Mouse (Mus musculus) liver, adult 2 months (tissue): Measurements from ENCODE around the gene Med1. TPM values are rescaled to one million over a fixed set of nuclear protein-coding genes. Genes with fewer than 3 reads are reported as not detected.
"Not testable (repeated sequence)": the region's sequence is repeated elsewhere in the genome, so short reads cannot be mapped to it uniquely, and the experiment has no call there.

Source experiments
- DNase-seq: peaks from one replicate; pipeline ENCODE4 v3.0.0-alpha.2; 2011; ENCODE audit warnings: low read depth, low spot score; ENCODE audit errors: extremely low read depth
- H3K27ac ChIP-seq: fragments of 200-500 bp; replicated peaks from 2 replicates; pipeline ENCODE4 v1.5.1; 2012; ENCODE audit warnings: low read depth, mild to moderate bottlenecking, control low read depth, inconsistent platforms, low read length; ENCODE audit not compliant: insufficient read depth
- H3K27me3 ChIP-seq: fragments of 200-500 bp; 2 replicates; pipeline ENCODE4 v1.6.1; 2012; ENCODE audit warnings: mild to moderate bottlenecking, moderate library complexity, low read length, inconsistent platforms; ENCODE audit not compliant: control insufficient read depth, insufficient read depth
- H3K36me3 ChIP-seq: fragments of 200-500 bp; 2 replicates; pipeline ENCODE4 v1.6.1; 2012; ENCODE audit warnings: low read length, inconsistent platforms; ENCODE audit not compliant: control insufficient read depth, insufficient read depth
- H3K4me1 ChIP-seq: fragments of 200-500 bp; 2 replicates; pipeline ENCODE4 v1.6.1; 2011; ENCODE audit warnings: low read length; ENCODE audit not compliant: control insufficient read depth, insufficient read depth
- H3K4me3 ChIP-seq: fragments of 200-500 bp; 2 replicates; pipeline ENCODE4 v1.5.1; 2011; ENCODE audit warnings: low read depth, mild to moderate bottlenecking, control low read depth, low read length, moderate library complexity; ENCODE audit not compliant: insufficient read depth
- H3K79me2 ChIP-seq: fragments of 200-500 bp; 2 replicates; pipeline ENCODE4 v1.6.1; 2012; ENCODE audit warnings: inconsistent platforms, mild to moderate bottlenecking, low read length, moderate library complexity; ENCODE audit not compliant: control insufficient read depth, insufficient read depth
- H3K9ac ChIP-seq: fragments of 200-500 bp; 2 replicates; pipeline ENCODE4 v1.6.1; 2012; ENCODE audit warnings: low read depth, mild to moderate bottlenecking, control low read depth, inconsistent platforms, low read length
- CTCF ChIP-seq: fragments of 200-500 bp; IDR thresholded peaks from 2 replicates; pipeline ENCODE4 v1.5.1; 2011; ENCODE audit warnings: low read depth, low read length, control low read depth
- POLR2A ChIP-seq: fragments of 200-500 bp; IDR thresholded peaks from 2 replicates; pipeline ENCODE4 v1.6.1; 2011; ENCODE audit warnings: low read length, control low read depth; ENCODE audit not compliant: insufficient read depth; ENCODE audit errors: extremely low read depth
- WGBS: fragments of 180-500 bp; shearing (Covaris S2); methylation state at CpG from one replicate; pipeline ENCODE4 v1.1.7; 2018; 5-methylcytosine and 5-hydroxymethylcytosine counted together
- polyA plus RNA-seq: library from polyadenylated mRNA; depleted of rRNA; stranded (reverse); fragments of >200 nt; gene quantifications from 2 replicates; pipeline ENCODE4 v1.2.3, GENCODE M21; 2012
- total RNA-seq: library from RNA; depleted of rRNA; stranded (reverse); fragments of >200 nt; gene quantifications from 2 replicates; pipeline ENCODE4 v1.2.3, GENCODE M21; 2014

Gene Med1
- total and polyA plus RNA-seq, 2 experiments, result 5.6 to 10.0 TPM

DNA sequence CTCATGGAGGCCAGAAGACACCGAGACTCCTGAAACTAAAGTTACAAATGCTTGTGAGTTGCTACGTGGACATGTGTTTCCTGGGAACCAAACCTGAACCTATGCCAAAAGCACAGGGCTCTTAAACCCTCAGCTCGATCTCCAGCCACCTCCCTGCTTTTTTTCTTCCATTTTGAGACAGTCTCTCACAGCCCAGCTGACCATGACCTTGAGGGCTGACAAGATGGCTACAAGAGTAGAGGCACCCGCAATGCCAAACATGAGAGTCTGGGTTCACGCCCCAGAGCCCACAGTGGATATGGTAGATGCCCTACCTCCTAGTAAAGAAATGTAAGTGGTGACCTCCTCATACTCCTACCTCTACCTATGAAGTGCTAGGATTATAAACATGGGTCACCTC, 2.3 kb downstream of the Med1 start:
- Histone ChIP-seq H3K9ac (no peak overlapping the region), H3K4me1 (peaks cover 4% of the 10 kb centered on the region), H3K27me3 (no peaks in the 10 kb centered on the region), H3K36me3 (peaks cover 18% of the 10 kb centered on the region), H3K79me2 (peaks cover 28% of the 10 kb centered on the region; the same call in 1 of the 2 replicates), H3K4me3 (no peak overlapping the region), H3K27ac (no peak overlapping the region)
- DNase-seq, result no peak
- WGBS, result 65% methylated on average over 5 of the region's 5 CpGs
- TF ChIP-seq POLR2A (no peak), CTCF (no peak)

DNA sequence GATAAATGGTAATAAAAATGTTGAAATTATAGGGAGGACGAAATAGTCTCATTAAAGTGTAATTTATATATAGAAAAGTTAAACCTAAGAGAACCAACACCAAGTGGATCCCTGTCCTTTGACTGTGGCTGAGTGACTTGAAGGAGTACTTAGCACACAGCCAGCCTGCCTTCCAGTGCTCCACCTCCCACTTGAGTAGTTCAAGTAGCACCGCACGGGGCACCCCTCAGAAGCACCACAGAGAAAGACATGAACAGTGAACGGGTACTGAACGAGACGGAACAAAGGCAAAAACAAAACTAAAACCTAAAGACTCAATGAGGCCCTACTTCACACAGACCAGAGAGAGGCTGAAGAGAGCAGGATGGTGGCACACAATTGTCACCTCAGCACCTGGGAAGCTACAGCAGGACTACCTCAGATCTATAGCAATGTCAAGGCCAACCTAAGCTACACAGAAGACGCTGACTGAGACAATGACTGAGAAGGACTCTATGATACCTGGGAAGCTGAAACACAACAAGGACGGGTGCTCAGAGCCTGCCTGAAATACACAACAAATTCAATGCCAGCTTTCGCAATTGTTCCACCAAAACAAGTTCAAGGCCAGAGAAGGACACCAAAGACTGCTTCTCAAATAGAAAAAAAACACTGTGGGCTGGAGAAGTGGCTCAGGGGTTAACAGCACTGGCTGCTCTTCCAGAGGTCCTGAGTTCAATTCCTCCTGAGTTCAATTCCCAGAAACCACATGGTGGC, 5.3 kb downstream of the Med1 start:
- WGBS, result 63% methylated on average over 9 of the region's 9 CpGs

DNA sequence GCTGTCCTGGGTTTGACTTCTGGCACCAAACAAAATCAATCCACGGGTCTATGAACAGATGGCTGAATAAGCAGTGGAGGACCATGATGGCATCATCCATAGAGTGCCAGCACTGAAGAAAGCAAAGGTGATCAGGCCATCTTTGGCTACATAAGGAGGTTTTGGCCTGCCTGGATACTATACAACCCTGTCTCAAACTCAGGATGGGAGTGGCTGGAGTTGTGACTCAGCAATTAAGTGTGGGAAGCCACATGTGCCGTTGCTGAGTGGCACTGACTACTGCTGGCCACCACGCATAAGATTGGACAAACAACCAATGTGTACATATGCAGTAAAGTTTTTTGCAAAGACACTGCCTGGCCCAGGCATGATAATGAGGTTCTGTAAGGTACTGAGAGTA, 10.9 kb downstream of the Med1 start:
- peaks cover 38% of the 10 kb centered on the region for H3K36me3 ChIP-seq
- not testable (repeated sequence) for H3K27me3 ChIP-seq, DNase-seq, H3K4me3 ChIP-seq, H3K9ac ChIP-seq, H3K27ac ChIP-seq, H3K79me2 ChIP-seq, H3K4me1 ChIP-seq
- WGBS, result 80% methylated on average over 3 of the region's 3 CpGs

More for the DNA sequence above, 5.3 kb downstream of the Med1 start:
- Histone ChIP-seq H3K36me3 (peaks cover 32% of the 10 kb centered on the region), H3K27ac (peak overlapping the region; percentile 74), H3K79me2 (peaks cover 26% of the 10 kb centered on the region; the same call in 1 of the 2 replicates), H3K4me1 (peaks cover 4% of the 10 kb centered on the region), H3K27me3 (no peaks in the 10 kb centered on the region), H3K9ac (no peak overlapping the region), H3K4me3 (no peak overlapping the region)
- DNase-seq, result peak; percentile 80
- no peak for TF ChIP-seq POLR2A
- no peak for TF ChIP-seq CTCF

DNA sequence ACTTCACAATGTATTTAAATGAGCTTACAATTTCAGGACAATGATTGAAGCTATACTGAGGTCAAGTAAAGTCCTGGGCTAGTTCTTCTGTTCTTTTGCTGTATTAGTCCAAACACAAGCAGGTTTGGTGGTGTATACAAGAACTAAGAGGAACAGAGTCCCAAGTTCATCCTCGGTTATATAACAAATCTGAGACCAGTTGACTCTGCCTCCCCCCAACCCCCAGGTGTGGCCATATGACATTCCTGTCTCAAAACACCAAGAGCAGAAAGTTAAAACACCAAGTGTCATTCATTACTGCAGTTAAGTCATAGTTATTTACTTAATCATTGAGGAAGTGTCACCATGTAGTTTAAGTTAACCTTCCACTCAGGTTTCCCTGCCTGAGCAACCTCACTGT, 24.7 kb downstream of the Med1 start:
- Histone ChIP-seq H3K4me1 (no peaks in the 10 kb centered on the region), H3K27me3 (no peaks in the 10 kb centered on the region), H3K36me3 (peaks cover 61% of the 10 kb centered on the region), H3K9ac (no peak overlapping the region), H3K27ac (no peak overlapping the region), H3K79me2 (no peaks in the 10 kb centered on the region), H3K4me3 (no peak overlapping the region)
- TF ChIP-seq POLR2A, result no peak
- 46% methylated on average over 1 of the region's 1 CpGs for WGBS
- DNase-seq, result no peak

DNA sequence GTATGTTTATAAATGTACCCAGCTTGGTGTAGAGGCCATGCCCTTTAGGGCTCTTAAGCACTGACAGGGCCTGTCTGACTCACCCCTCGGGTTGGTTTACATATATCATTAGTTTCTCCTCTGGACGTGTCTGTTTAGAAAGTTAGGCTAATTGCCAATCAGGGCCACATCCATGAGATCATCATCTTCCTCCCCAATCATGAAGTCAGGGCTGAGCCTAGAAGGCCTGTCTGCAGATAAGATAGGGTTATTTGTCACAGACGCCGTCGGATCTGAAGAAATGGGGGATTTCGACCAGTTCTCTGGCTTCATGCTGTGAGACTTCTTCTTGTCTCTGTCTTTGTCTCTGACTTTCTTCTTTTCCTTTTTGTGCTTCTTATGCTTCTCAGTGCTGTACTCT, 38.0 kb downstream of the Med1 start:
- no peak overlapping the region for H3K27ac ChIP-seq
- no peaks in the 10 kb centered on the region for H3K79me2 ChIP-seq
- H3K9ac ChIP-seq, result no peak overlapping the region
- no peaks in the 10 kb centered on the region for H3K4me1 ChIP-seq
- no peak overlapping the region for H3K4me3 ChIP-seq
- peaks cover 20% of the 10 kb centered on the region for H3K36me3 ChIP-seq
- WGBS, result 80% methylated on average over 6 of the region's 6 CpGs
- no peaks in the 10 kb centered on the region for H3K27me3 ChIP-seq
- TF ChIP-seq POLR2A, result no peak
- no peak for TF ChIP-seq CTCF
- DNase-seq, result no peak

DNA sequence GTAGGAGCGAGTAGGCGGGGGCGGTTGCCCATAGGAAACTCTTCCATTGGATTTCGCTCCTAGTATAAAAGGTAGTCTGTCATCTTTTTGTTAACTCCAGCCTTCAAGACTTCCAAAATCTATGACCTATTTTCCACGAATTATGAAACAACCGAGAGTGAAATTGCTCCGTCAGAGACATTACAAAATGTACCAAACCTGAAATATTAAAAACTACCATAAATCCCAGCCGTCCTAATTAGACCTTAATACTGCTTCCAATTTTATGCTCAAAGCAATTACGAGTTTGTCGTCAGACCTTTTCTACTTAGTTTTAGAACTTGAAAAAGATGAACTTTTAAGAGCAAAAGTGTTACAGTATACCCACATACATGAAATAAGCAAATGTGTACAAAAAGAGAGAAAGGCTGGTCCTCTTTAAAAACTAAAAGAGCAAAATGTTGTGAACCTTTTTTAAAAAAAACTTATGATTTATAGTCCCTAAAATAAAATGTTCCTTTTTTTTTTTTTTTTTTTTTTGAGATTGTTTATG, 42.4 kb downstream of the Med1 start:
- no peak overlapping the region for H3K27ac ChIP-seq
- 7% methylated on average over 10 of the region's 10 CpGs for whole genome bisulfite sequencing
- no peaks in the 10 kb centered on the region for H3K36me3 ChIP-seq
- no peak overlapping the region for H3K9ac ChIP-seq
- no peak overlapping the region for H3K4me3 ChIP-seq
- peaks cover 12% of the 10 kb centered on the region for H3K4me1 ChIP-seq
- no peak for DNase-seq
- no peak for TF ChIP-seq CTCF
- TF ChIP-seq POLR2A, result no peak
- H3K79me2 ChIP-seq, result peaks cover 20% of the 10 kb centered on the region; the same call in 1 of the 2 replicates
- H3K27me3 ChIP-seq, result no peaks in the 10 kb centered on the region
